Mouse (Mus musculus) erythroblast, adult 5-6 weeks (primary cell): ENCODE results near the gene Ocrl. TPM values are rescaled to one million over a fixed set of nuclear protein-coding genes. Genes with fewer than 3 reads are reported as not detected.
A peak's percentile ranks its signal among the peaks of the same experiment; 100 is the strongest.

Source experiments
- ATAC-seq: replicated peaks from 2 replicates; pipeline ENCODE4 v1.8.0; 2016; ENCODE audit warnings: moderate number of reproducible peaks, mild to moderate bottlenecking, moderate TSS enrichment, inconsistent platforms; ENCODE audit not compliant: poor library complexity, low FRiP score, severe bottlenecking
- total RNA-seq, 2 experiments: library from RNA; stranded (forward) in 1 of 2; stranded (reverse) in 1 of 2; fragments of 150-400 nt in 1 of 2; fragments of 200-764, 138-1000 nt in 1 of 2; gene quantifications; 2 replicates each; pipeline versions ENCODE4 v1.2.3 to v1.2.4; 2015 to 2017; ENCODE audit warnings: low replicate concordance in 2 of 2

Ocrl gene
- 20.5 and 22.1 TPM in 2 replicates for total RNA-seq (2015; ENCODE audit: low replicate concordance)
- total RNA-seq (2017; ENCODE audit: low replicate concordance), result 3.1 and 4.0 TPM in 2 replicates

- ATAC-seq, result peak; percentile 91
These were observed at the start of gene Ocrl for GRCm38 (mm10) chrX:47912306-47912792. TSS of gene Ocrl (plus strand) at chrX:47912387.

GRCm38 (mm10) chrX:47880052-47880451, 32.1 kb upstream of the Ocrl start:
- no peak for ATAC-seq

- ATAC-seq, result no peak
These were observed 29.4 kb upstream of the Ocrl start for GRCm38 (mm10) chrX:47882813-47883212.

- ATAC-seq, result no peak
These were observed 24.8 kb upstream of the Ocrl start for GRCm38 (mm10) chrX:47887401-47887800.

GRCm38 (mm10) chrX:47891243-47891906, 20.8 kb upstream of the Ocrl start:
- no peak for ATAC-seq

GRCm38 (mm10) chrX:47891907-47892430, 20.2 kb upstream of the Ocrl start:
- no peak for ATAC-seq

- no peak for ATAC-seq
These were observed 19.7 kb upstream of the Ocrl start, which contains the start of gene Smarca1 for GRCm38 (mm10) chrX:47892431-47893024. TSS of gene Smarca1 (minus strand) at chrX:47892974.

- ATAC-seq, result no peak
These were observed 836 bp downstream of the Ocrl start for GRCm38 (mm10) chrX:47912904-47913542.

- no peak for ATAC-seq
These were observed 1.4 kb downstream of the Ocrl start for GRCm38 (mm10) chrX:47913543-47913938.

- no peak for ATAC-seq
These were observed 4.6 kb downstream of the Ocrl start for GRCm38 (mm10) chrX:47916831-47917230.

- ATAC-seq, result no peak
These were observed 8.4 kb downstream of the Ocrl start for GRCm38 (mm10) chrX:47920541-47920940.

GRCm38 (mm10) chrX:47927981-47928380, 15.8 kb downstream of the Ocrl start:
- ATAC-seq, result no peak

GRCm38 (mm10) chrX:47930449-47930848, 18.3 kb downstream of the Ocrl start:
- ATAC-seq, result no peak

- no peak for ATAC-seq
These were observed 22.2 kb downstream of the Ocrl start for GRCm38 (mm10) chrX:47934352-47934751.

GRCm38 (mm10) chrX:47936885-47937284, 24.7 kb downstream of the Ocrl start:
- no peak for ATAC-seq

- ATAC-seq, result no peak
These were observed 25.6 kb downstream of the Ocrl start for GRCm38 (mm10) chrX:47937740-47938139.

GRCm38 (mm10) chrX:47949729-47950128, 37.5 kb downstream of the Ocrl start:
- no peak for ATAC-seq

GRCm38 (mm10) chrX:47962579-47962978, 50.4 kb downstream of the Ocrl start:
- no peak for ATAC-seq

GRCm38 (mm10) chrX:47970371-47970770, 58.2 kb downstream of the Ocrl start:
- ATAC-seq, result no peak

GRCm38 (mm10) chrX:47970864-47971263, 58.7 kb downstream of the Ocrl start:
- no peak for ATAC-seq
